Mouse (Mus musculus) forebrain, embryonic 12.5 days (tissue): ENCODE results near the gene Nprl2. TPM values are rescaled to one million over a fixed set of nuclear protein-coding genes. Genes with fewer than 3 reads are reported as not detected.
A peak's percentile ranks its signal among the peaks of the same experiment; 100 is the strongest.

Source experiments
- ATAC-seq: fragments of 200-750 bp; cut with Nextera tagmentation; 2 replicates; pipeline ENCODE4 v1.8.0; 2017; ENCODE audit warnings: moderate TSS enrichment; ENCODE audit not compliant: low FRiP score
- H3K27ac ChIP-seq: fragments of 300-500 bp; sonication (generic); 2 replicates; pipeline ENCODE4 v1.5.1; 2016; ENCODE audit warnings: mild to moderate bottlenecking
- H3K27me3 ChIP-seq: fragments of 300-500 bp; sonication (generic); 2 replicates; pipeline ENCODE4 v1.6.1; 2016; ENCODE audit warnings: mild to moderate bottlenecking
- H3K36me3 ChIP-seq: fragments of 300-500 bp; sonication (generic); replicated peaks from 2 replicates; pipeline ENCODE4 v1.6.1; 2016; ENCODE audit warnings: mild to moderate bottlenecking
- H3K4me1 ChIP-seq: fragments of 300-500 bp; sonication (generic); 2 replicates; pipeline ENCODE4 v1.6.1; 2016
- H3K4me2 ChIP-seq: fragments of 300-500 bp; sonication (generic); 2 replicates; pipeline ENCODE4 v1.6.1; 2016; ENCODE audit warnings: mild to moderate bottlenecking, moderate library complexity
- H3K4me3 ChIP-seq: fragments of 300-500 bp; sonication (generic); replicated peaks from 2 replicates; pipeline ENCODE4 v1.5.1; 2016; ENCODE audit warnings: mild to moderate bottlenecking
- H3K9ac ChIP-seq: fragments of 300-500 bp; sonication (generic); 2 replicates; pipeline ENCODE4 v1.6.1; 2016; ENCODE audit warnings: mild to moderate bottlenecking
- H3K9me3 ChIP-seq: fragments of 300-500 bp; sonication (generic); 2 replicates; pipeline ENCODE4 v1.6.1; 2016
- WGBS: fragments of 180-500 bp; shearing (Covaris S2); methylation state at CpG from one replicate; pipeline ENCODE4 v1.1.7; 2016; 5-methylcytosine and 5-hydroxymethylcytosine counted together
- polyA plus RNA-seq: library from polyadenylated mRNA; unstranded; fragments of >200 nt; fragmentation: Nextera tagmentation; extraction: Ambion mirVana; gene quantifications from 2 replicates; pipeline ENCODE4 v1.2.1, GENCODE M21; 2016

Nprl2 gene
- polyA plus RNA-seq, 1 experiment from 2014 or later = 46.3 TPM

DNA sequence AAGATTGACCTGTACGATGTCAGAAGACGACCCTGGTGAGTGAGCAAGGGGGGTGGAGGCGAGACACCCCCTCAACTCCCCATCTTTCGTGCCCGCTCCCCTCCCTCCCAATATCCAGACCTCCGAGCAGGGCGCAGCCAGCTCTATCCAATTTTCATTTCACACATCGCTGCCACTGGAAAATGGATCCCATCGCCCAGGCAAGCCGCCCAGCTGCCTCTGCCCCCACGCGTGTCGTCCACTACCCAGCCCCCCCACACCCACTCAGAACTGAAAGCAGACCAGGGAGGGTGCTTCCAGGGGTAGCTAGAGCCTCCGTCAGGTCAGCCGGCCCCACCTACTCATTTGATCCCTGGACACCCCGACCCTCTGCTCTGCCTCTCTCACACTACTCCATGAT is 29.7 kb upstream of the Nprl2 start:
- Histone ChIP-seq H3K27me3 (0 out of 2 replicates have a peak, but pooled peaks cover 3% of the 10 kb centered on the region), H3K36me3 (no peaks in the 10 kb centered on the region), H3K4me3 (no peak overlapping the region), H3K9ac (no peak overlapping the region), H3K4me2 (no peak overlapping the region), H3K27ac (peak overlapping the region; percentile 71; the same call in 1 of the 2 replicates), H3K4me1 (peaks cover 58% of the 10 kb centered on the region), H3K9me3 (no peaks in the 10 kb centered on the region)
- ATAC-seq = 0 out of 2 replicates have a peak, but pooled peaks have one; percentile 1
- 51% methylated on average over 15 of the region's 16 CpGs for WGBS

DNA sequence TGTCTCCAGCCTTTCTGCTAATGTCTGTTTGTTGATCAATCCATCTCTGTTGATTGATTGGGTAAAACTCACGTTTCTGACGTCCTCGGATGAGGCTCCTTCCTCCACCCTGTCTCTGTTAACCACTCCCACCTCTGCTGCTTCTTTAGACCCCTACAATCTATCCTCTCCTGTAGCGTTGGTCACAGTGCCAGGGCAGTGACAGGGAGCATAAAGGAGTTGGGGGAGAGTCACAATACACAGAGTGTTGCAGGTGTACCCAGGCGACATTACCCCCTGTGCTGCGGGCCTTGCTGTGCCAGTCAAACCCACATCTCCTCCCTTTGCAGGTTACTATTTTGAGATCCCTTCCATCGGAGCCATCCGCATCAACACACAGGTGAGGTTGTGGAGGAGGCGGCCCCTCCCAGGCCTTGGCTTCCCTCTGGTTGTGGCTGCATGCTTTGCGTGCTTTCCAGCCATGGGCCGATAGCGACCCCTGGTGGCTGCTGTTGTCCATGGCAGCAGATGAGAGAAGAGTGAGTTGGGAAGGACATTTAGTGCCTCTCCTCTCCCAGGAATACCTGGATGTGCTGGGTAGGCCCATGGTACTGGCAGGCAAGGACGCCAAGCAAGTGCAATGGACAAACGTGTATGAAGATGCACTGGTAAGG is 27.6 kb upstream of the Nprl2 start:
- Histone ChIP-seq H3K4me1 (peaks cover 38% of the 10 kb centered on the region), H3K9me3 (no peaks in the 10 kb centered on the region), H3K9ac (no peak overlapping the region), H3K36me3 (no peaks in the 10 kb centered on the region), H3K27me3 (no peaks in the 10 kb centered on the region), H3K4me3 (no peak overlapping the region), H3K4me2 (no peak overlapping the region), H3K27ac (no peak overlapping the region)
- ATAC-seq = peak; percentile 37
- WGBS = 25% methylated on average over 14 of the region's 14 CpGs

DNA sequence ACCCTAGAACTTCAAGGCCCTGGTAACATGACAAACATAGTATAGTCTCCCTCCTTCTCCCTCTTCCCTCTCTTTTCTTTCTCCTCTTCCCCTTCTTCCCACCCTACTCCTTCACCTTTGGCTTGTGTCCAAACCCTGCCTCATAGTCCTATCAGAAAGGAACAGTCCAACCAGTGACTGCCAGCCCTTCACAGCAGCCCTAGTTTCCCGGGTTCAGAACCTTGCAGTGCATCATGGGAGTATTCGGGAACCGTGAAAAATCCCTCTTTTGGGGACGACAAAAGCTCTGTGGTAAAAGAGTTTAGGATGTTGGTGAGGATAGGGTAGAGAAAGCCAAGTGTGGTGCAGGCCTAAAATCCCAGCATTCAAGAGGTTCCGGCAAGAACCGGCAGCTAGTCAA is 21.7 kb upstream of the Nprl2 start:
- H3K4me1 ChIP-seq = peaks cover 27% of the 10 kb centered on the region
- H3K27me3 ChIP-seq = peaks cover 17% of the 10 kb centered on the region
- H3K4me3 ChIP-seq = no peak overlapping the region
- no peak overlapping the region for H3K27ac ChIP-seq
- no peak overlapping the region; the same call in 1 of the 2 replicates for H3K9ac ChIP-seq
- no peak overlapping the region for H3K4me2 ChIP-seq
- 54% methylated on average over 6 of the region's 6 CpGs for WGBS
- no peaks in the 10 kb centered on the region for H3K36me3 ChIP-seq
- no peak for ATAC-seq
- no peaks in the 10 kb centered on the region for H3K9me3 ChIP-seq

DNA sequence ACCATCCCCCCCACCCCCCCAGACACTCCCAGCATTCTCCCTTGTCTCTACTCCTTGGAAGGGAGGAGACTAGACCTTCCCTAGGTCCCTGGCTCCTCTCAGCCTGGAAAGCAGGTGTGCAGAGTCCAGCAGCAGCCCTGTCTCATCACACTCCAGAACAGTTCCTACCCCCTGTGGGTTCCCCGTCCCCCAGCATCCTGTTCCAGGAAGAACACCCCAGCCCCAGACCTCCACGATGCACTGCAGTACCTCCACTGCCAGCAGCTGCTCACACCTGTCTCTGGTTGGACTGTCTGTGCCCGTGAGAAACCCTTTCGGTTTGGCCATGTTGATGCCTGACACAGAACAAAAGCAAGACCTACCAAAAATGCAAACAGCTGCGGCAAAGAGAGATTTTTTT is 20.8 kb upstream of the Nprl2 start:
- Histone ChIP-seq H3K27ac (no peak overlapping the region), H3K4me3 (no peak overlapping the region), H3K4me1 (peaks cover 29% of the 10 kb centered on the region), H3K27me3 (peaks cover 26% of the 10 kb centered on the region), H3K4me2 (no peak overlapping the region), H3K9me3 (no peaks in the 10 kb centered on the region), H3K9ac (no peak overlapping the region), H3K36me3 (no peaks in the 10 kb centered on the region)
- 68% methylated on average over 5 of the region's 5 CpGs for WGBS
- ATAC-seq = no peak

DNA sequence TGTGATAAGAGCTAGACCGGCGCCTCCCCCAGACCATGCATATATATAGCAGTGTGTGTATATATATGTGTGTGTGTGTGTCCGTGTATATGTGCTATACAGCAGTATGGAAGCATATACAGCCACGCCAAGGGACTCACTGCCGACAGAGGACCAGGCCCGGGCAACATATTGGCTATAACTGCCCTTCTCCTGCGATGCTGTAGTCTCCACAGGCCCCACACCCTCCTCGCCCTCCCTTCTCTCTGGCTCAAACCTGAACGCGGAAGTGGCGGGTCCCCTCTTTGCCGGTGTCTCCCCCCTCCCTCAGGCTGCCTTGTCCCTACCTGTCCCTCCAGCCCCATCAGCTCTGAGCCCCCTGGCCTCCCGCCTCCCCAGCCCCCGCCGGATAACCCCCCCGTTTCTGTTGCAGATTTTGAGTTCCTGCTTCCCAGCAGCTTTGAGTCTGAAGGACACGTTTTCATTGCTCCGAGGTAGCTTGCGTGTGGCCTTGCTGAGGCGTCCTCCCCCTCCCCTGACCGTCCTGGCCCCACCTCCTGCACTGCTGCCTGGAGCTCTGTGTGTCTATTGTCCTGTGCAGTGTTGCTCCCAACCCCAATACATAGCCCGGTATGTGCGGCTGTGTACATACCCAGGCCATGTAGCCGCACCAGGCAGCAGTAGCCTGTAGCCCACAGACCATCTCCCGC is 20.2 kb upstream of the Nprl2 start:
- no peak overlapping the region for H3K27ac ChIP-seq
- H3K9ac ChIP-seq = peak overlapping the region; percentile 12
- peaks cover 32% of the 10 kb centered on the region for H3K27me3 ChIP-seq
- H3K4me1 ChIP-seq = peaks cover 36% of the 10 kb centered on the region
- ATAC-seq = peak; percentile 45; the same call in 1 of the 2 replicates
- H3K36me3 ChIP-seq = no peaks in the 10 kb centered on the region
- H3K4me3 ChIP-seq = 0 out of 2 replicates have a peak overlapping the region, but pooled peaks have one; percentile 4
- H3K4me2 ChIP-seq = peak overlapping the region; percentile 44
- no peaks in the 10 kb centered on the region for H3K9me3 ChIP-seq
- 20% methylated on average over 24 of the region's 25 CpGs for WGBS

DNA sequence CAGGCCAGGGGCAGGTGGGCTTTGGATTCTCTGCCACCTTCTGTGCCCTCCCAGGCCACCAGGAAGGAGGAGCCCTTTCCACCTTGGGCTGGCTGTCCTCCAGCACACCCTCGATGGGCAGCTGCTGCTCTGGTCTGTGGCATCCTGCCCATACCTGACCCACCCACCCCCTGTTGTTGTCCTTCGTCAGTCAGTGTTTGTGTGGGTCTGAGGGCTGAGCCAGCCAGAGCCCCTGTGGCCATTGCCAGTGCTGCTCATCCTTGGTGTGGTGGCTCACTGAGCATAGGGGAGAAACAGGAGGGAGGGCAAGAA is 19.7 kb upstream of the Nprl2 start:
- no peak overlapping the region for H3K4me3 ChIP-seq
- 39% methylated on average over 2 of the region's 2 CpGs for WGBS
- peaks cover 37% of the 10 kb centered on the region for H3K27me3 ChIP-seq

DNA sequence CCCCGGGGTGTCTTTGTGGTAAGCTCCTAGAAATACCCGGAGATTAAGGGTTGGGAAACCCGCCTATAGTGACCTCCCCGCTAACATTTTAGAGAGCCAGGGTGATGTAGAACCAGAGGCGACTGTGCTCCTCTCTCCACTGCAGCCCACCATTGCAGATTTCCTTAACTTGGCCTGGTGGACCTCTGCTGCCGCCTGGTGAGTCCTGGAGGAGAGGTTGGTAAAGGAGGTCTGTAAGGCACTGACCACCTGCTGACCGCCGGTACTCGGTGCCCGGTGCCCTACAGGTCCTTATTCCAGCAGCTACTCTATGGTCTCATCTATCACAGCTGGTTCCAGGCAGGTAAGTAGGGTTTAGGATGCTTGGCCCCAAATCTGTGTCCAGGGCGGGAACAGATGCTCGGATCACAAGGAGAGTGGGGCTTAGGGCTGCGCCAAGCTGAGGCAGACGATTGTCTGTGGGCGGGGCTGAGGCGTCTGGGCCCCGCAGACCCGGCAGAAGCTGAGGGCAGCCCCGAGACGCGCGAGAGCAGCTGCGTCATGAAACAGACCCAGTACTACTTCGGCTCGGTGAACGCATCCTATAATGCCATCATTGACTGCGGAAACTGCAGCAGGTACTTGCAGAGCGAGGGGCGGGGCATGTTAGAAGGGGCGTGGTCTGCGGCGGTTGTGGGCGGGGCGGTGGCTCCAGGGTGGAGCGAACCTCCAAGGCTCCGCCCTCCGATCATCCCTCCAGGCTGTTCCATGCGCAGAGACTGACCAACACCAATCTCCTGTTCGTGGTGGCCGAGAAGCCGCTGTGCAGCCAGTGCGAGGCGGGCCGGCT is 15.6 kb upstream of the Nprl2 start:
- H3K4me1 ChIP-seq = peaks cover 27% of the 10 kb centered on the region
- peak overlapping the region; percentile 37 for H3K4me3 ChIP-seq
- no peak overlapping the region for H3K27ac ChIP-seq
- H3K4me2 ChIP-seq = peak overlapping the region; percentile 55
- no peak overlapping the region for H3K9ac ChIP-seq
- peaks cover 59% of the 10 kb centered on the region for H3K27me3 ChIP-seq
- no peaks in the 10 kb centered on the region for H3K36me3 ChIP-seq
- no peaks in the 10 kb centered on the region for H3K9me3 ChIP-seq
- peak; percentile 63 for ATAC-seq
- 5% methylated on average over 40 of the region's 44 CpGs for WGBS

More for the DNA sequence above, 19.7 kb upstream of the Nprl2 start:
- Histone ChIP-seq H3K4me2 (peak overlapping the region; percentile 44; the same call in 1 of the 2 replicates), H3K9me3 (no peaks in the 10 kb centered on the region), H3K9ac (peak overlapping the region; percentile 12), H3K27ac (no peak overlapping the region), H3K4me1 (peaks cover 41% of the 10 kb centered on the region), H3K36me3 (no peaks in the 10 kb centered on the region)
- ATAC-seq = peak; percentile 1; the same call in 1 of the 2 replicates

DNA sequence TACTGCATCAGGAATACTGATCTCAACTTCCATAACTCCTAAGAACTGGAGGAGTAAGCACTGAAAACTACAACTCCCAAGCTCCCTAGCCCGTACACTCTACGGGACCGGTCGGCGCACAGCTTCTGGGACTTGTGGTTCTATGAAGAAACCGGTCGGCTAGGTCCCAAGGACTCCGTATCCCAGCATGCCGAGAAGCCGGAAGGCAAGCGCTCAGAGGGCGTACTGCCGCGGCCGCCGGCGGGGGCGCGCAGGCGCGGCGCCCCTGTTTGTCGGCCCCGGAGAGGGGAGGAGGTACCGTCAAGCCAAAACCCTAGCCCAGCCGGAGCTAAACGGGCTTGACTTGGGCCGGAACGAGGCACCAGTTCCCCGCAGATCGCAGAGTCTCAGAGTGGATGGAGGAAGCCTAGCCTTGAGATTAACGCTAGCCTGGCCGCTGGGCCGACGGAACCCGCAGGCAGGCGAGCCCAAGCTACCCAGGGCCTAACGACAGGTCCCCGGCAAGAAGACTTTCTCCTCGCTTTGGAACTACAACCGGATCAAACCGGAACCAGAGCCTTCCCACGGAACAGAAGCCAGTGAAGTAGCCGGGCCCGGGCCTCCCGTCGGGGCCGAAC is 8.1 kb upstream of the Nprl2 start, which contains the start of gene Tmem115:
Gene Tmem115 (plus strand): TSS at position 155 of the 617 bp plus-strand sequence.
- H3K9ac ChIP-seq = peak within 1 kb of the TSS; percentile 88
- no peaks in the 10 kb centered on the region for H3K9me3 ChIP-seq
- ATAC-seq = peak; percentile 98
- whole genome bisulfite sequencing = under 1% methylated on average over 47 of the region's 48 CpGs
- H3K27me3 ChIP-seq = peaks cover 11% of the 10 kb centered on the region; the same call in 1 of the 2 replicates
- peaks cover 34% of the 10 kb centered on the region for H3K4me1 ChIP-seq
- peaks cover 17% of the 10 kb centered on the region for H3K36me3 ChIP-seq
- H3K4me2 ChIP-seq = peak within 1 kb of the TSS; percentile 100
- H3K4me3 ChIP-seq = peak within 1 kb of the TSS; percentile 79
- H3K27ac ChIP-seq = peak within 1 kb of the TSS; percentile 33

DNA sequence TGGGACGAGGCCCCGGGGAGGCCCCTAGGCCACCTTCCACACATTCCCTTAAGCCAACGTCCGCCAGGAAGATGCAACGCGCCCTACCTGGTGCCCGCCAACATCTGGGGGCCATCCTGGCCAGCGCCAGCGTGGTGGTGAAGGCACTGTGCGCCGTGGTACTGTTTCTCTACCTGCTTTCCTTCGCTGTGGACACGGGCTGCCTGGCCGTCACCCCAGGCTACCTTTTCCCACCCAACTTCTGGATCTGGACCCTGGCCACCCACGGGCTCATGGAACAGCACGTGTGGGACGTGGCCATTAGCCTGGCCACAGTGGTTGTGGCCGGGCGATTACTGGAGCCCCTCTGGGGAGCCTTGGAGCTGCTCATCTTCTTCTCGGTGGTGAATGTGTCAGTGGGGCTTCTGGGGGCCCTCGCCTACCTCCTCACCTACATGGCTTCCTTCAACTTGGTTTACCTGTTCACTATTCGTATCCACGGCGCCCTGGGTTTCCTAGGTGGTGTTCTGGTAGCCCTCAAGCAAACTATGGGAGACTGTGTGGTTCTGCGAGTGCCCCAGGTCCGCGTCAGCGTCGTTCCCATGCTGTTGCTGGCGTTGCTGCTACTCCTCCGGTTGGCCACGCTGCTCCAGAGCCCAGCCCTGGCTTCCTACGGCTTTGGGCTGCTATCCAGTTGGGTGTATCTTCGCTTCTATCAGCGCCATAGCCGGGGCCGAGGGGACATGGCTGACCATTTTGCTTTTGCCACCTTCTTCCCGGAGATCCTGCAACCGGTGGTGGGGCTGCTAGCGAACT is 7.4 kb upstream of the Nprl2 start:
- ATAC-seq = no peak; the same call in none of the 2 replicates
- H3K4me2 ChIP-seq = peak overlapping the region; percentile 100
- H3K27ac ChIP-seq = peak overlapping the region; percentile 33
- under 1% methylated on average over 40 of the region's 40 CpGs for WGBS
- H3K9ac ChIP-seq = peak overlapping the region; percentile 88
- peaks cover 24% of the 10 kb centered on the region for H3K36me3 ChIP-seq
- H3K4me1 ChIP-seq = peaks cover 34% of the 10 kb centered on the region
- H3K27me3 ChIP-seq = 0 out of 2 replicates have a peak, but pooled peaks cover 8% of the 10 kb centered on the region
- H3K4me3 ChIP-seq = peak overlapping the region; percentile 79
- H3K9me3 ChIP-seq = no peaks in the 10 kb centered on the region

DNA sequence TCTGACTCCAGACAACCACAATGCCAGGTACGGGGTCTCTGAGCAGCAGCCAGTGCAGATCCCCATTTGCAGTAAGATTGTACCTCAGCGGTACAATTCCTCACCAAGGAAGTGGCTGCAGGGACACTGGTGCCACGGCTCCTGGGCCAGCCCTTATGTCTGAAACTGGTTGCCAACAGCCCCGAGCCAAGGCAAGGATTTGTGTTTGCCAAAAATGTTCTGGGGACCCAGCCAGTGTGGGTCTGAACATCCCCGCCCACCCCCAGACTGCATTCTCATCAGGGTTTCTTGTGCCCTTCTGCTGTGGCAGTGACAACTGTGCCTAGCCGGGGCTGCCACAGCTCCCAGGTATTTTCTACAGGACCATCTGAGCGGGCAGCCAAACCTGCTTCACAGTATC is 3.8 kb upstream of the Nprl2 start:
- H3K9me3 ChIP-seq = no peaks in the 10 kb centered on the region
- H3K27me3 ChIP-seq = no peaks in the 10 kb centered on the region
- WGBS = 96% methylated on average over 7 of the region's 7 CpGs
- H3K27ac ChIP-seq = no peak overlapping the region
- ATAC-seq = no peak
- H3K4me2 ChIP-seq = no peak overlapping the region
- H3K9ac ChIP-seq = no peak overlapping the region
- H3K4me1 ChIP-seq = peaks cover 57% of the 10 kb centered on the region
- no peak overlapping the region for H3K4me3 ChIP-seq
- H3K36me3 ChIP-seq = peaks cover 33% of the 10 kb centered on the region

DNA sequence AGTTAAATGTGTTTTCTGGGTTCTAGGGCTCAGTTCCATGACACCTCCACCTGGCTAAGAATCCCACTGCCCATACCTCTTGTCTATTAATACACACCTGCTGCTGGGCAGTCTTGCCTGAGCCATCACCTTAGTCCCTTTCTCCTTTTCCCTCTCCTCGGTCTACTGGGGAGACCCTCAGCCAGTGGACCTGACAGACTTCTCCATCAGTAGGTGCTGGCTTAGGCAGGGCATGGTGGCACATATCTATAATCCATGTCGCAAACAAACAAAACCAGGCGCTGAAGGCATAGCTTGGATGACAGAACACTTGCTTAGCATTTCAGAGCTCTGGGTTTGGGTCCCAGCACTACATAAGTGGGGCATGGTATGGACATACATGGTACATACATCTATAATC is 3.3 kb upstream of the Nprl2 start:
- H3K36me3 ChIP-seq = peaks cover 36% of the 10 kb centered on the region
- H3K9me3 ChIP-seq = no peaks in the 10 kb centered on the region
- no peak overlapping the region for H3K9ac ChIP-seq
- 91% methylated on average over 3 of the region's 3 CpGs for WGBS
- H3K4me2 ChIP-seq = no peak overlapping the region
- H3K4me1 ChIP-seq = peaks cover 57% of the 10 kb centered on the region
- no peak overlapping the region for H3K4me3 ChIP-seq
- ATAC-seq = no peak
- H3K27ac ChIP-seq = no peak overlapping the region
- H3K27me3 ChIP-seq = no peaks in the 10 kb centered on the region
